Mouse (Mus musculus) heart, embryonic 10.5 days (tissue): Measurements from ENCODE around the gene Sbk1. TPM values are rescaled to one million over a fixed set of nuclear protein-coding genes. Genes with fewer than 3 reads are reported as not detected.

Source experiments
- DNase-seq: peaks from one replicate; pipeline ENCODE4 v3.0.0-alpha.2; 2017; ENCODE audit warnings: low spot score
- H3K27ac ChIP-seq: fragments of 300-500 bp; sonication (generic); 2 replicates; pipeline ENCODE4 v1.5.1; 2016; ENCODE audit warnings: mild to moderate bottlenecking
- H3K27me3 ChIP-seq: fragments of 300-500 bp; sonication (generic); 2 replicates; pipeline ENCODE4 v1.6.1; 2016; ENCODE audit warnings: mild to moderate bottlenecking; ENCODE audit not compliant: poor library complexity, insufficient read depth, severe bottlenecking
- H3K36me3 ChIP-seq: fragments of 300-500 bp; sonication (generic); 2 replicates; pipeline ENCODE4 v1.6.1; 2016; ENCODE audit warnings: mild to moderate bottlenecking, moderate library complexity
- H3K4me1 ChIP-seq: fragments of 300-500 bp; sonication (generic); 2 replicates; pipeline ENCODE4 v1.6.1; 2016; ENCODE audit warnings: mild to moderate bottlenecking
- H3K4me3 ChIP-seq: fragments of 300-500 bp; sonication (generic); 2 replicates; pipeline ENCODE4 v1.5.1; 2016; ENCODE audit warnings: mild to moderate bottlenecking, moderate library complexity
- H3K9me3 ChIP-seq: fragments of 300-500 bp; sonication (generic); 2 replicates; pipeline ENCODE4 v1.6.1; 2016; ENCODE audit warnings: mild to moderate bottlenecking, moderate library complexity
- whole genome bisulfite sequencing: fragments of 180-500 bp; shearing (Covaris S2); methylation state at CpG from one replicate; pipeline ENCODE4 v1.1.7; 2016; 5-methylcytosine and 5-hydroxymethylcytosine counted together
- polyA plus RNA-seq: library from polyadenylated mRNA; unstranded; fragments of >200 nt; fragmentation: Nextera tagmentation; extraction: Ambion mirVana; gene quantifications from 2 replicates; pipeline ENCODE4 v1.2.1, GENCODE M21; 2016

The Sbk1 gene
- polyA plus RNA-seq, 1 experiment from 2014 or later = 33.5 TPM

DNA sequence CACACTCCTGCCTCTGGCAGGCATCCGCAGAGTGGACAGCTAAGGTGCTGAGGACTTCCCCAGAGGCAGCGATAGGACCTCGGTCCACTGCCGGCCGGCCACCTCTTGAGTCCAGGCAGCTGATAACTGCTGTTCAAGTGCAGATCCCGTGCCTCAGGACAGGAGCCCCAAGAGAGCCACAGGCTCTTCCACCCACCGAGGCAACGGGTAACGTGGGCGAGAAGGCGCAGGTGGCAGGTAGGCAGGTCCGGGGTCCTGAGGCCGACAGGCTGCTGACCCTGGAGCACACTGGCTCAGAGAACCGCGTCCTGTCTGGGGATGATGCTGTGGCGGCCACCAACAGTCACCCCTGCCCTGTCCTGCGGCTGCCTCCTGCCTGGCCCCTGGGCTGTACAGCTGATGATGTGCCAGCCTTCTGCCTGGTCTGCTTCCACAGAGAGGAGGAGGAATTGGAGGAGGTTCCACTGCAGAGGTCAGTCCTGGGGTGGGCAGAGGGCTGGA, 23.7 kb upstream of the Sbk1 start:
- H3K27me3 ChIP-seq = peaks cover 34% of the 10 kb centered on the region; the same call in 1 of the 2 replicates
- no peaks in the 10 kb centered on the region for H3K36me3 ChIP-seq
- H3K4me1 ChIP-seq = peaks cover 49% of the 10 kb centered on the region
- DNase-seq = peak; percentile 77
- H3K9me3 ChIP-seq = no peaks in the 10 kb centered on the region
- H3K4me3 ChIP-seq = peak overlapping the region; percentile 50
- H3K27ac ChIP-seq = peak overlapping the region; percentile 79
- WGBS = 33% methylated on average over 17 of the region's 17 CpGs

- H3K4me3 ChIP-seq = peak overlapping the region; percentile 50
- H3K27ac ChIP-seq = peak overlapping the region; percentile 79; the same call in 1 of the 2 replicates
- 66% methylated on average over 5 of the region's 5 CpGs for WGBS
Observed at GRCm38 (mm10) chr7:126249146-126249545, 23.3 kb upstream of the Sbk1 start.

GRCm38 (mm10) chr7:126249986-126250385, 22.4 kb upstream of the Sbk1 start:
- WGBS = 84% methylated on average over 3 of the region's 3 CpGs
- DNase-seq = no peak
- Histone ChIP-seq H3K4me3 (no peak overlapping the region), H3K36me3 (no peaks in the 10 kb centered on the region), H3K27me3 (peaks cover 34% of the 10 kb centered on the region; the same call in 1 of the 2 replicates), H3K9me3 (no peaks in the 10 kb centered on the region), H3K27ac (no peak overlapping the region), H3K4me1 (peaks cover 49% of the 10 kb centered on the region)

More at GRCm38 (mm10) chr7:126249146-126249545, 23.3 kb upstream of the Sbk1 start:
- peak; percentile 70 for DNase-seq
- Histone ChIP-seq H3K36me3 (no peaks in the 10 kb centered on the region), H3K9me3 (no peaks in the 10 kb centered on the region), H3K27me3 (peaks cover 34% of the 10 kb centered on the region; the same call in 1 of the 2 replicates), H3K4me1 (peaks cover 49% of the 10 kb centered on the region)

DNA sequence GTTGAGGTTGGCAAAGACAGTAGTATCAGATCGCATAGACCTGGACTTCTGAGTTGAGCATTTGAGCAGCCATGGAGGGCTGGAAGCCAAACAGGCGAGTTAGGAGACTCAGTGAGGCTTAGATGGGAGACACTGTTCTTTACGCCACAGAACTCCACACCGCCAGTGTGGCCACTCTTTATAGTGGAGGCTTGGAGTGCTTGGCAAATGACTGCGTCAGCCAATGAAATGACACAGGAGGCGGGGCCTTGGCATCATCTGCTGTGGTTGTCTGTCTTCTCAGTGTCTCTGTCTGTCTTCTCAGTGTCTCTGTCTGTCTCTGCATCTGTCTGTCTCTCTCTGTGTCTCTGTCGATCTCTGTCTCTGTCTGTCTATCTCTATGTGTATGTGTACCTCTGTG, 21.9 kb upstream of the Sbk1 start:
- Histone ChIP-seq H3K9me3 (no peaks in the 10 kb centered on the region), H3K4me1 (peaks cover 49% of the 10 kb centered on the region), H3K36me3 (no peaks in the 10 kb centered on the region), H3K27me3 (peaks cover 34% of the 10 kb centered on the region; the same call in 1 of the 2 replicates), H3K27ac (no peak overlapping the region), H3K4me3 (no peak overlapping the region)
- 79% methylated on average over 7 of the region's 7 CpGs for WGBS
- DNase-seq = no peak

GRCm38 (mm10) chr7:126251698-126252097, 20.7 kb upstream of the Sbk1 start:
- peaks cover 43% of the 10 kb centered on the region for H3K4me1 ChIP-seq
- WGBS = 71% methylated on average over 3 of the region's 3 CpGs
- DNase-seq = no peak
- no peaks in the 10 kb centered on the region for H3K9me3 ChIP-seq
- no peak overlapping the region for H3K4me3 ChIP-seq
- peaks cover 30% of the 10 kb centered on the region; the same call in 1 of the 2 replicates for H3K27me3 ChIP-seq
- no peaks in the 10 kb centered on the region for H3K36me3 ChIP-seq
- H3K27ac ChIP-seq = no peak overlapping the region

- 84% methylated on average over 5 of the region's 5 CpGs for WGBS
- no peak overlapping the region for H3K27ac ChIP-seq
Observed at GRCm38 (mm10) chr7:126252230-126252629, 20.2 kb upstream of the Sbk1 start.

GRCm38 (mm10) chr7:126260280-126261210, 11.9 kb upstream of the Sbk1 start:
- Histone ChIP-seq H3K9me3 (no peaks in the 10 kb centered on the region), H3K27ac (no peak overlapping the region), H3K27me3 (peaks cover 36% of the 10 kb centered on the region), H3K4me3 (no peak overlapping the region), H3K4me1 (peaks cover 15% of the 10 kb centered on the region), H3K36me3 (no peaks in the 10 kb centered on the region)
- 9% methylated on average over 18 of the region's 18 CpGs for WGBS
- no peak for DNase-seq

More at GRCm38 (mm10) chr7:126252230-126252629, 20.2 kb upstream of the Sbk1 start:
- no peaks in the 10 kb centered on the region for H3K9me3 ChIP-seq
- DNase-seq = no peak
- peaks cover 39% of the 10 kb centered on the region for H3K4me1 ChIP-seq
- no peak overlapping the region for H3K4me3 ChIP-seq
- H3K27me3 ChIP-seq = peaks cover 27% of the 10 kb centered on the region; the same call in 1 of the 2 replicates
- no peaks in the 10 kb centered on the region for H3K36me3 ChIP-seq

- H3K36me3 ChIP-seq = no peaks in the 10 kb centered on the region
- peaks cover 49% of the 10 kb centered on the region for H3K27me3 ChIP-seq
- DNase-seq = no peak
- H3K27ac ChIP-seq = no peak overlapping the region
- WGBS = 31% methylated on average over 4 of the region's 4 CpGs
- peaks cover 20% of the 10 kb centered on the region for H3K4me1 ChIP-seq
- no peak overlapping the region for H3K4me3 ChIP-seq
- H3K9me3 ChIP-seq = no peaks in the 10 kb centered on the region
Observed at GRCm38 (mm10) chr7:126261823-126262222, 10.6 kb upstream of the Sbk1 start.

GRCm38 (mm10) chr7:126263964-126264363, 8.5 kb upstream of the Sbk1 start:
- Histone ChIP-seq H3K4me3 (no peak overlapping the region), H3K36me3 (no peaks in the 10 kb centered on the region), H3K9me3 (no peaks in the 10 kb centered on the region), H3K27me3 (peaks cover 68% of the 10 kb centered on the region), H3K27ac (no peak overlapping the region), H3K4me1 (peaks cover 20% of the 10 kb centered on the region)
- WGBS = 19% methylated on average over 7 of the region's 7 CpGs
- DNase-seq = no peak

DNA sequence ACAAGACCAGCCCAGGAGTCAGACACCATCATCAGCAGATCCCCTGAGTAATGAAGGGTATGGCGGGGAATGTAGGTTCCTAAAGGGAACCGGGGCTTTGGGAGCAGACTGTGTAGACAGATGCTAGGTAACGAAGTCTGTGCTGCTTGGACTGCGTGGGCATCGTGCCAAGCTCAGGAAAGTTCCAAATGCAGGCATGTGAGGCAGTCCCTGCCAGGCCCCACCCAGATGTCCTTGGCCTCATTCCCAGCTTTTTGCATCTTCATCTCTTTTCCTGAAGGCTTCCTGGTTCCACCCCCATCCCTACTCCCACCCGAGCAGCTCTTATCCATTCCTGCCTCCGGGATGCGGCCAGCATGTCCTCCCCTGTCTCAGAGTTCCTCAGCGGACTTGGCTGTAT, 6.5 kb upstream of the Sbk1 start:
- WGBS = 65% methylated on average over 9 of the region's 9 CpGs
- H3K27ac ChIP-seq = no peak overlapping the region
- no peaks in the 10 kb centered on the region for H3K9me3 ChIP-seq
- H3K4me3 ChIP-seq = no peak overlapping the region
- DNase-seq = no peak
- peaks cover 80% of the 10 kb centered on the region for H3K27me3 ChIP-seq
- peaks cover 16% of the 10 kb centered on the region for H3K4me1 ChIP-seq
- H3K36me3 ChIP-seq = no peaks in the 10 kb centered on the region

- Histone ChIP-seq H3K27ac (no peak overlapping the region), H3K4me1 (peaks cover 19% of the 10 kb centered on the region), H3K4me3 (no peak overlapping the region), H3K27me3 (peaks cover 81% of the 10 kb centered on the region), H3K9me3 (no peaks in the 10 kb centered on the region), H3K36me3 (no peaks in the 10 kb centered on the region)
- no peak for DNase-seq
- WGBS = 69% methylated on average over 4 of the region's 4 CpGs
Observed at GRCm38 (mm10) chr7:126266372-126266870, 6.0 kb upstream of the Sbk1 start.

- no peaks in the 10 kb centered on the region for H3K9me3 ChIP-seq
- H3K4me3 ChIP-seq = no peak overlapping the region
- H3K4me1 ChIP-seq = peaks cover 13% of the 10 kb centered on the region
- H3K36me3 ChIP-seq = no peaks in the 10 kb centered on the region
- WGBS = 70% methylated on average over 8 of the region's 8 CpGs
- no peak overlapping the region for H3K27ac ChIP-seq
- peaks cover 75% of the 10 kb centered on the region for H3K27me3 ChIP-seq
- no peak for DNase-seq
Observed at GRCm38 (mm10) chr7:126267606-126268005, 4.8 kb upstream of the Sbk1 start.

- peaks cover 34% of the 10 kb centered on the region for H3K4me1 ChIP-seq
- H3K9me3 ChIP-seq = no peaks in the 10 kb centered on the region
- H3K27me3 ChIP-seq = peaks cover 50% of the 10 kb centered on the region
- H3K36me3 ChIP-seq = peaks cover 27% of the 10 kb centered on the region
- H3K27ac ChIP-seq = peak overlapping the region; percentile 93
- DNase-seq = no peak
- peak overlapping the region; percentile 88 for H3K4me3 ChIP-seq
- under 1% methylated on average over 38 of the region's 38 CpGs for WGBS
Observed at GRCm38 (mm10) chr7:126272770-126273311, 422 bp downstream of the Sbk1 start.
